Mouse (Mus musculus) limb, embryonic 14.5 days (tissue): Measurements from ENCODE around the gene Gm28557. TPM values are rescaled to one million over a fixed set of nuclear protein-coding genes. Genes with fewer than 3 reads are reported as not detected.
"Not testable (repeated sequence)": the region's sequence is repeated elsewhere in the genome, so short reads cannot be mapped to it uniquely, and the experiment has no call there.

Experiments used
- ATAC-seq: fragments of 200-750 bp; cut with Nextera tagmentation; 2 replicates; pipeline ENCODE4 v1.8.0; 2017; ENCODE audit warnings: low read depth, moderate number of reproducible peaks, moderate TSS enrichment; ENCODE audit not compliant: low FRiP score
- DNase-seq: peaks from one replicate; pipeline ENCODE4 v3.0.0-alpha.2; 2015; ENCODE audit warnings: low spot score
- H3K27ac ChIP-seq: fragments of 300-500 bp; sonication (generic); replicated peaks from 2 replicates; pipeline ENCODE4 v1.5.1; 2014; ENCODE audit warnings: low read depth, mild to moderate bottlenecking, low read length, moderate library complexity, mixed read lengths
- H3K27me3 ChIP-seq: fragments of 300-500 bp; sonication (generic); 2 replicates; pipeline ENCODE4 v1.6.1; 2014; ENCODE audit warnings: low read length, mixed read lengths; ENCODE audit not compliant: control insufficient read depth, insufficient read depth
- H3K36me3 ChIP-seq: fragments of 300-500 bp; sonication (generic); 2 replicates; pipeline ENCODE4 v1.6.1; 2014; ENCODE audit warnings: mild to moderate bottlenecking, low read length, moderate library complexity, mixed read lengths; ENCODE audit not compliant: control insufficient read depth, insufficient read depth
- H3K4me1 ChIP-seq: fragments of 300-500 bp; sonication (generic); 2 replicates; pipeline ENCODE4 v1.6.1; 2014; ENCODE audit warnings: antibody characterized with exemption, low read length, mixed read lengths; ENCODE audit not compliant: control insufficient read depth, insufficient read depth
- H3K4me2 ChIP-seq: fragments of 300-500 bp; sonication (generic); replicated peaks from 2 replicates; pipeline ENCODE4 v1.6.1; 2014; ENCODE audit warnings: low read depth, mild to moderate bottlenecking, low read length, moderate library complexity; ENCODE audit not compliant: severe bottlenecking
- H3K4me3 ChIP-seq: fragments of 300-500 bp; sonication (generic); replicated peaks from 2 replicates; pipeline ENCODE4 v1.5.1; 2014; ENCODE audit warnings: low read length
- H3K9ac ChIP-seq: fragments of 300-500 bp; sonication (generic); 2 replicates; pipeline ENCODE4 v1.6.1; 2014; ENCODE audit warnings: mild to moderate bottlenecking, low read depth, low read length, moderate library complexity; ENCODE audit not compliant: severe bottlenecking
- H3K9me3 ChIP-seq: fragments of 300-500 bp; sonication (generic); 2 replicates; pipeline ENCODE4 v1.6.1; 2016; ENCODE audit warnings: low read length; ENCODE audit not compliant: control insufficient read depth
- POLR2A ChIP-seq: fragments of 200-500 bp; IDR thresholded peaks from 2 replicates; pipeline ENCODE4 v1.8.0; 2012; ENCODE audit warnings: inconsistent platforms, mild to moderate bottlenecking, moderate library complexity, borderline replicate concordance; ENCODE audit not compliant: insufficient read depth, insufficient read length; ENCODE audit errors: extremely low read depth
- whole genome bisulfite sequencing: fragments of 180-500 bp; shearing (Covaris S2); extraction: QIAGEN DNeasy Blood & Tissue Kit; methylation state at CpG from one replicate; pipeline ENCODE4 v1.1.7; 2014; 5-methylcytosine and 5-hydroxymethylcytosine counted together
- polyA plus RNA-seq, 2 experiments: library from polyadenylated mRNA; depleted of rRNA in 1 of 2; stranded (reverse) in 1 of 2; unstranded in 1 of 2; fragments of >200 nt; fragmentation: Nextera tagmentation in 1 of 2; extraction: Ambion mirVana in 1 of 2; gene quantifications; 2 replicates each; pipeline versions ENCODE4 v1.2.1 to v1.2.3; 2012 to 2014

Gene Gm28557
- polyA plus RNA-seq (2012; rRNA removed), result 4.5 and 5.5 TPM in 2 replicates
- polyA plus RNA-seq (2014; fragmentation: Nextera tagmentation; extraction: Ambion mirVana), result 3.8 and 4.3 TPM in 2 replicates

GRCm38 (mm10) chr13:67108194-67108820, at the start of gene Gm28557:
Gm28557 (minus strand) TSS chr13:67108604.
- Histone ChIP-seq H3K4me3 (peak within 1 kb of the TSS; percentile 71), H3K4me2 (peak within 1 kb of the TSS; percentile 69), H3K9ac (peak within 1 kb of the TSS; percentile 80), H3K9me3 (peaks cover 10% of the 10 kb centered on the region), H3K27me3 (no peaks in the 10 kb centered on the region), H3K36me3 (peaks cover 5% of the 10 kb centered on the region), H3K4me1 (peaks cover 7% of the 10 kb centered on the region; the same call in 1 of the 2 replicates), H3K27ac (peak within 1 kb of the TSS; percentile 90)
- DNase-seq (peak; percentile 98), ATAC-seq (peak; percentile 97)
- under 1% methylated on average over 17 of the region's 17 CpGs for WGBS
- peak; percentile 63; the same call in 1 of the 2 replicates for TF ChIP-seq POLR2A

GRCm38 (mm10) chr13:67128038-67128721, 19.8 kb upstream of the Gm28557 start:
- Histone ChIP-seq H3K9ac (peak overlapping the region; percentile 84), H3K27me3 (no peaks in the 10 kb centered on the region), H3K9me3 (no peaks in the 10 kb centered on the region), H3K4me2 (peak overlapping the region; percentile 65), H3K4me3 (peak overlapping the region; percentile 68), H3K27ac (no peak overlapping the region; the same call in 1 of the 2 replicates), H3K4me1 (0 out of 2 replicates have a peak, but pooled peaks cover 2% of the 10 kb centered on the region), H3K36me3 (no peaks in the 10 kb centered on the region)
- 0 out of 2 replicates have a peak, but pooled peaks have one; percentile 18 for TF ChIP-seq POLR2A
- ATAC-seq, result peak; percentile 95
- under 1% methylated on average over 18 of the region's 18 CpGs for WGBS
- peak; percentile 86 for DNase-seq

GRCm38 (mm10) chr13:67127507-67127906, 19.1 kb upstream of the Gm28557 start:
- WGBS, result 78% methylated on average over 10 of the region's 10 CpGs
- H3K9ac ChIP-seq, H3K4me3 ChIP-seq, H3K36me3 ChIP-seq, H3K27me3 ChIP-seq, ATAC-seq, H3K9me3 ChIP-seq, DNase-seq, H3K4me1 ChIP-seq, H3K27ac ChIP-seq: not testable (repeated sequence)
- H3K4me2 ChIP-seq, result peak overlapping the region; percentile 65; the same call in 1 of the 2 replicates

- WGBS, result 90% methylated on average over 1 of the region's 1 CpGs
- TF ChIP-seq POLR2A, result no peak
- H3K4me2 ChIP-seq, result no peak overlapping the region
- H3K9me3 ChIP-seq, result no peaks in the 10 kb centered on the region
- no peak overlapping the region for H3K27ac ChIP-seq
- no peaks in the 10 kb centered on the region for H3K36me3 ChIP-seq
- no peak overlapping the region for H3K9ac ChIP-seq
- H3K4me1 ChIP-seq, result 0 out of 2 replicates have a peak, but pooled peaks cover 2% of the 10 kb centered on the region
- ATAC-seq (no peak), DNase-seq (no peak)
- H3K27me3 ChIP-seq, result no peaks in the 10 kb centered on the region
- no peak overlapping the region for H3K4me3 ChIP-seq
These were observed 16.1 kb upstream of the Gm28557 start for GRCm38 (mm10) chr13:67124460-67124859.

- H3K4me1 ChIP-seq, ATAC-seq, H3K27ac ChIP-seq, H3K9ac ChIP-seq, H3K4me2 ChIP-seq, H3K27me3 ChIP-seq, H3K36me3 ChIP-seq, H3K4me3 ChIP-seq, H3K9me3 ChIP-seq, DNase-seq: not testable (repeated sequence)
These were observed 13.0 kb upstream of the Gm28557 start, which contains the start of gene Zfp759 for GRCm38 (mm10) chr13:67121360-67121759. Zfp759 (plus strand) TSS chr13:67121660.

- not testable (repeated sequence) for H3K4me2 ChIP-seq, H3K36me3 ChIP-seq, H3K4me3 ChIP-seq, DNase-seq, H3K9me3 ChIP-seq, ATAC-seq, H3K27ac ChIP-seq, H3K9ac ChIP-seq, H3K4me1 ChIP-seq, H3K27me3 ChIP-seq
- WGBS, result 95% methylated on average over 8 of the region's 8 CpGs
These were observed 7.8 kb upstream of the Gm28557 start, which contains the start of gene Rslcan18 for GRCm38 (mm10) chr13:67116163-67116562. Rslcan18 (minus strand) TSS chr13:67116263.
